Mouse (Mus musculus): ENCODE results near the gene Cept1.
"Not testable (repeated sequence)": the region's sequence is repeated elsewhere in the genome, so short reads cannot be mapped to it uniquely, and the experiment has no call there.

The Cept1 gene

DNA sequence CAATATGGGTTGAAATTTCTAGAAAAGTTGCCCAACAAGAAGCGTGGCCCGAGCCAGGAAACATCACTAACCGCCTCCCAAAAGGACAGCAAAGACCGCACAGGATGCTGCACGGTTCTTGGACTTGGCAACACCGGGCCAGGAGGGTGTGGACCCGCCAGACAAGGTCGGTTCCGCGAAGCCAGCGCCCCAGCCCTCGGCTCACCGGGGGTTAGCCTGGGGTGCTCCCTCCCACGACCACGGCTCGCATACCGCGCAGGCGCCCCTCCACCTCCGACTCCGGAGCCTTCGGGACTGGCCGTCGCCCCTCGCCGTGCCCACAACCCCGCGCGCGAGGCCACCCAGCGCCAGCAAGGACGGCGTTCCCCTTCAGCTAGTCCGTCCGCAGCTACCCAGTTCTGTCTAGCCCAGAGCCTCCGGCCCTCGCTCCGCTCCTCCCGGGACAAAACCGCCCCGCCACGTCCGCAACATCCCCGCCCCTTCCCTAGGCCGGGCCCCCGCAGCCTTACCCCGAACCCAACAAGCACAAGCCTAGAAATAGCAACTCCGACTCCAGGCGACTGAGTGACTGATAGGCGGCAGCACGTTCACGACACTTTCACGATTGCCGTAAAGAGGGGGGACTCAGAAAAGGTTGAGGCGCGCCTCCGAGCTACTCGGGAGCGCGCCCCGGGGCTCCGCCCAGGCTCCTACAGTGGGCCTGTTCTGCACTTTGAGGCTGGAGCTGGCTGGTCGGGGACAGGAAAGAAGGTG is at the start of gene Cept1, which contains the start of gene Dram2:
Gene Cept1 (minus strand): TSS at position 632 of the 753 bp plus-strand sequence.
Gene Dram2 (plus strand): TSS at position 628 of the 753 bp plus-strand sequence.
- DNase-seq (ENCODE audit: low read depth, low spot score), result peak; percentile 98

DNA sequence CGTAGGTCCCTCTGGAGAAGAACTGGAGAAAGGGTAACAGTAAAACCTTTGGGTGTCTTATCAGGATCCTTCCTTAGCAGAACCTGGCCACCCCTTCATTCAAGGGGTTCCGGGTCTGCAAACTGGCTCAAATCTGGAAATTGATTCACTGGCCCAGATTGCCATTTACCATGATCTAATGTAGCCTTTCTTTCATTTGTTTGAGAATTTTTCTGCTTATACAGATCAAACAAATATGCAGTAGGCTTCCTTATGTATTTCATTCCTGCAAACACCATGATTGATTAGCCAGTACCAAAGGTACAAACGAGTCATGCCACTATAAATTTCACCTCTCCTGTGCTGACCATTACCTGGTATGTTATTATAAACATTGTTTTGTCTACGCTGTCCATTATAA is 46.0 kb upstream of the Cept1 start:
- not testable (repeated sequence) for DNase-seq (ENCODE audit: low read depth, low spot score)

GRCm38 (mm10) chr3:106579296-106579695 is 31.7 kb upstream of the Cept1 start:
- DNase-seq (ENCODE audit: low read depth, low spot score), result no peak

- DNase-seq (ENCODE audit: low read depth, low spot score), result no peak
Measured at GRCm38 (mm10) chr3:106573191-106573590, 25.6 kb upstream of the Cept1 start.

- DNase-seq (ENCODE audit: low read depth, low spot score), result no peak
Measured at GRCm38 (mm10) chr3:106565876-106566275, 18.3 kb upstream of the Cept1 start.

- DNase-seq (ENCODE audit: low read depth, low spot score), result no peak
Measured at GRCm38 (mm10) chr3:106558271-106558670, 10.7 kb upstream of the Cept1 start.

DNA sequence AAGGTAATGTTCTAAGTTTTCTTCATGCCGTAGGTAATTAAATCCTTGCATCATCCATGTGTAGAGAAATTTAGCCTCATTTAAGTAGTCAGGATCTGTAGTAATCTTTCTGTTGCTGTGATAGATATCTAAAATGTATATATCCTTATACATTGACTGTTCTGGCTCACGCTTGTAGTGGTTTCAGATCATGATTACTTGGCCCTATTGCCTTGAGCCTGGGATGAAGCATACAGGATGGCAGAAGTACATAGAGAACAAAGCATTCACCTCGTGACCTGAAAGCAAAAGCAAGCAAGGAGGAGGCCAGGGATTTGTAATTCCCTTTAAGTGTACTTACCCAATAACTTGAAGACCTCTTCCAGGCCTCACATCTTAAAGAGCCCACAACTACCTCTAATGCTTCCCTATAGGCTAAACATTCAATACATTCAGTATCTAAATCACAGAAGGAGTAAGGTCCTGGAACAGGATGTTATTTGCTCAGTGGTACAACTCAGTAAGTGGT is 8.2 kb upstream of the Cept1 start:
- DNase-seq (ENCODE audit: low read depth, low spot score), result no peak

DNA sequence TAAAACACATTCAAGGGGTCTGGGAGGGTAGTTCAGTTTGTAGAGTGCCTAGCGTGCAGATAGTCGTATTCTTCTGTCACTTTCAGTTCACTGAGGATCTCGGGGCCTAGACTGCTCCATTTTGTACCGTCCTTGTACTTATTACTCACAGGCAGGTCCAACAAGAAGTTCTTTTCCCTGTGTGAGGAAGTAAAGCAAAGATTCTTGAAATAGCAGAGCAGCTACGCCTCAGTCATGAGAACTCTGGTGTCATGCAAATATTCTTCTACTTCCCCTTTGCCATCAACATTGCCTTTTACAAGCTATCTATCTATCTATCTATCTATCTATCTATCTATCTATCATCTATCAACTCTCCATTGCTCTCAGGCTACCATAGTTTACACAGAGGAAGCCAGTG is 5.8 kb upstream of the Cept1 start:
- DNase-seq (ENCODE audit: low read depth, low spot score), result no peak

DNA sequence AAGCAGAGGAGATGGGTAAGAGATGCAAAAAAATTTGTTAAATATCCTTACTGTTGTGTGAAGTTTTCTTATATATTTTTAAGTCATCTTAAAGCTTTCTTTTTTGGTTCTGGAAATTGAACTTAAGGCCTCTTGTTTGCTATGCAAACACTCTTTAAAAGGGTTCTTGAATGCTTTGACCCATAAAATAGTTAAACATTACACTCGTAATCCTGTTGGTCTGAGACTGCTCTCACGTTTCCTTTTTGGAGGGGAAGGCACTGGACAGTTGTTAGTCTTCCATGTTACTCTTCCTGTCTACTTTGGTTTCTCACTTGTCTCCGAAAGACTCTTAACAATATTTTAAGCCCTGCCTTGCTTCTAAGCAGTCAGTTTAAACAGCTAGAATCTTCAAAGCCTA is 1.4 kb upstream of the Cept1 start:
- no peak for DNase-seq (ENCODE audit: low read depth, low spot score)

- peak; percentile 79 for DNase-seq (ENCODE audit: low read depth, low spot score)
Measured at GRCm38 (mm10) chr3:106547924-106548539, 430 bp upstream of the Cept1 start.

DNA sequence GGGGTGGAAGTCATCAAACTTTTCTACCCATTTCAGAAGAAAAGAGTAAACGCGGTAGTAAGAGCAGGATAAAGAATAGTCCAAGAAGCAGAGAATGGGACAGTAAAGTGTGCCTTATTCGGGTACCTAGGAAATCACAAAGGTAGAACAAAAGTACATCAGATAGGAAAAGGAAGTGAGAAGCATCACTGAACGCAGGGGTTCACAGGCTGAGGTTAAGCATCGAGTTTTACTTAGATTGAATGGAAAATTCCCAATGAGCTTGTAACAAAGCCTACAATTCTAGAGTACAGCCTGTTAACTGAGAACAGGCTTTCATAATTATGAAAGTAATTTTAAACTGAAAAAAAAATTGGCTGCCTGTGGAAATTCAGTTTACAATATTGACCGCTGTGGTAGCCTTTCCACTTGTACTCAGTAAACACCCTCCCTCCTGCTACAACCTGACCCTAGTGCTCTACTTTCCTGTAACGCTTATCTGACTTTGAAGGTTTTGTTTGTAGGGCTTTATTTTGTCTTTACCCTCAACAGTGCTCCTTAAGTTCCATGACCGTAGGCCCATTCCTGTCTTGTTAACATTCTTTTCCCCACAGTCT is 2.8 kb downstream of the Cept1 start:
- no peak for DNase-seq (ENCODE audit: low read depth, low spot score)

- DNase-seq (ENCODE audit: low read depth, low spot score), result no peak
Measured at GRCm38 (mm10) chr3:106533277-106533676, 14.3 kb downstream of the Cept1 start.

DNA sequence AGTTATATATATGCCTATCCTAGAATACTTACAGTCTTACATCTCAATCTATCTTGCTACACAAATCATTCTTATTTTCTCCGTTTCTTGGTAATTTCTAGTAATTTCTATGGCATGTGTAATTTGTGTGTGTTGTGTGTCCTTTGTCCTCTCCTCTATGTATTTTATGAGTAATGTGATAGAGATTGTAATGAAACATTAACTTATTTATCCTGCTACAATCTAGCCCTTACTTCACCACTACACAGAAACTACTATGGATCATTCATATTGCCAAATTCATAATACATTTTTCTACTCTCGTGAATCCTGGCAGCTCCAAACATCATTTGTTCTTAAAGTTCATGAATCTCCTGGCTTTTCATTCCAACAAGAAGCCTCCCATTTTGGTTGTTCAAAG is 19.6 kb downstream of the Cept1 start:
- no peak for DNase-seq (ENCODE audit: low read depth, low spot score)

DNA sequence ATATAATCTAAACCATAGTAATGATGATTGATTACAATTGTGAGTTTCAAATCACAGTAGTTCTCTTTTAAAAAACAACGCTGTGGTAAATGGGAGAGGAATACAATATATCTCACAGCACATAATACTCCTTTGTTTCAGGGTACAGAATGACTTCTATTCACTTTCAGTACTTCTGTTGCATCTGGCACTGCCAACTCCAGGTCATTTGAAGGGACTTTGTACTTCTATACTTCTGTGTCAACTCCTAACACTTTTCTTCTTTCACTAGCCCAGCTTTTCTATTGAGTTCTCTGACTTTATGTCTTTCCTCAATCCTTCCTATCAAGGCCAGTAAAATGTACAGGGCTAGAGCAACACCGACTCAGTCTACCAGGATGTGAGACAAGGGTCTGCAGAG is 21.2 kb downstream of the Cept1 start:
- DNase-seq (ENCODE audit: low read depth, low spot score), result no peak

- no peak for DNase-seq (ENCODE audit: low read depth, low spot score)
Measured at GRCm38 (mm10) chr3:106522730-106523129, 24.9 kb downstream of the Cept1 start.

GRCm38 (mm10) chr3:106515016-106515415 is 32.6 kb downstream of the Cept1 start:
- no peak for DNase-seq (ENCODE audit: low read depth, low spot score)

- DNase-seq (ENCODE audit: low read depth, low spot score), result no peak
Measured at GRCm38 (mm10) chr3:106510669-106511068, 36.9 kb downstream of the Cept1 start.

DNA sequence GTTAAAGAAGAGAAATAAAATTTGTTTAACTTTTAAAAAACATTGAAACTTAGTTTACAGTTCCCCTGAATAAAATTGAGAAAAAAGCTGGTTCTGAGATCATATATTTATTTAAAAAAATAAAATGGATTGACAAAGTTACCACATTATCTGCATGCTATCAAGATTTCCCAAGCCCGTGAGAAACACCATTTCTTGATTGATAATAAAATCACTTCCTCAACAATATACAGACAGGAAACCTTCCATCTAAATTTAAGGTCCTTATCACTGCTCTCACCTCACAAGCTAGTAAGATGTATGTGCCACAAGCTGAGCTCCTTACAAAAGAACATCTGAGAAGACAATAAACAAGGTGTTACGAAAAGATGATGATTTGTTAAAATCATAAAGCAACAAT is 44.7 kb downstream of the Cept1 start:
- DNase-seq (ENCODE audit: low read depth, low spot score), result no peak

GRCm38 (mm10) chr3:106500510-106500909 is 47.1 kb downstream of the Cept1 start:
- DNase-seq (ENCODE audit: low read depth, low spot score), result no peak

DNA sequence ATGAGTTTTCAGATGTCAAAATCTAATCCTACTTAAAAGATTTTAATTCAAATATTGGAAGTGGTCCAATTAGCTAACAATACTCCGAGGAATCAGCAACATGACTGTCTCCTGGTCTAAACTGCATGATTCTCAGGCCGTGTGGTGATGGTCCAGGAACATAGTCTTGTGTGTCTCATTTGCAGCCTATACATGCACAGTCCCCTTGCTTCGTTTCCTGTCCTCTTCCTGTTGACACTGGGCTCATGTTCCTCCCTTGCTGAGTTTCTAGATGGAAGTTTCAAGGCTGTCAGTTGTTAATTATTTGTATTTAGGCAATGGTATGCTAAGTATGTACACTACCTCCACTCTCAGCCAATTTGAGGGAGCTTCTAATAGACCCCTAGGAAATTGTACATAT is 50.6 kb downstream of the Cept1 start:
- DNase-seq (ENCODE audit: low read depth, low spot score), result no peak

- no peak for DNase-seq (ENCODE audit: low read depth, low spot score)
Measured at GRCm38 (mm10) chr3:106496045-106496721, 51.4 kb downstream of the Cept1 start.
